Mouse (Mus musculus) right cerebral cortex, postnatal 14 days (tissue): ENCODE measurements around the gene Coq4.
"Not testable (repeated sequence)": the region's sequence is repeated elsewhere in the genome, so short reads cannot be mapped to it uniquely, and the experiment has no call there.

ENCODE experiments used
- DNase-seq: peaks from one replicate; pipeline ENCODE4 v3.0.0; 2022

The Coq4 gene

GRCm38 (mm10) chr2:29787104-29787917 lies at the start of gene Coq4:
Coq4 (plus strand) TSS chr2:29787493.
- DNase-seq = peak; percentile 85

- no peak for DNase-seq
Measured at GRCm38 (mm10) chr2:29738799-29739198, 48.5 kb upstream of the Coq4 start.

GRCm38 (mm10) chr2:29739368-29739767 lies 47.9 kb upstream of the Coq4 start:
- DNase-seq = peak; percentile 54

- DNase-seq = no peak
Measured at GRCm38 (mm10) chr2:29741207-29741606, 46.1 kb upstream of the Coq4 start.

GRCm38 (mm10) chr2:29744256-29744655 lies 43.0 kb upstream of the Coq4 start:
- DNase-seq = no peak

DNA sequence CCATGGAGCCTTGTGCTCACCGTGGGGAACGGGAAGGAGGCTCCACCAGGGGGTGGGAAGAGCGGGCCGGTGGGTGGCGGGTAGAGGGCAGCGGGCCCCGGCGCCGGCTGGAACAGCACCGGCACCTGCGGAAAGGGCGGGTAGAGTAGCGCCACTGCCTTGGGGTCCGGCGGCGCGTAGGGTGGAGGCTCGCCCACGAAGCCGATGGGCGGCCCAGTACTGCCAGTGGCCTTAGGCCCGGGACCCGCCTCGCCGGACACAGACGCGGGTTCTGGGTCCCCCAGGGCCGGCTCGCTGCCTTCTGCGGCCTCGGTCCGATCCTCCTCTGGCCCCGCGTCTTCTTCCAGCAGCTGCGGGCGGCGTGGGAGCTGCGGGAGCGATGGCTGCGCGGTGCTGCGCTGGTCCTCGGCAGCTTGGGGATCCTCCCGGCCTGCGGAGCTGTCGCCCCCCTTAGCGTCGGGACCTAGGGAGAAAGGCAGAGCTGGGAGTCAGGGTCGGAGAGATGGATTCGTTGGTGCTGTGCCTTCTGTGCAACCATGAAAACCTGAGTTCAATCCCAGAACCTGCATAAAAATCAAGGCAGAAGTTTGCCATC lies 40.0 kb upstream of the Coq4 start:
- DNase-seq = no peak

GRCm38 (mm10) chr2:29747852-29748251 lies 39.4 kb upstream of the Coq4 start:
- no peak for DNase-seq

DNA sequence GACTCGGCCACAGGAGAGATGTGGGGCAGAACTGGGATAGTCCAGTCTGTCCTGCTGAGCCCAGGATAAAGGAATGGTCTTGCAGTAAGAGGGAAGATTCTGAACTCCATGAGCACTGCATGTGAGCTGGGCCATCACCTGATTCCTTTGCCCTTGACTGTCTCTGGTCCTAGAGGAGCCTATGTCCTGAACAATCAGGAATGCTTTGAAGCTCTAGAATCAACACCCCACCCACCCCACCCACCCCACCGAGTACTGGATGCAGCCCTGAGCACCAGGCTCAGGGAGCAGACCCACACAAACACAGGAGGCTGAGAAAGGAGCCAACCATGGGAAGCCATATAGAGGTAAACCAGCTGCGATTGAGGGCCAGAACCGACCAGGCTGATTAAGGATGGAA lies 38.8 kb upstream of the Coq4 start:
- no peak for DNase-seq

- no peak for DNase-seq
Measured at GRCm38 (mm10) chr2:29751497-29751896, 35.8 kb upstream of the Coq4 start, which contains the start of gene Gm13420. Gm13420 (minus strand) TSS chr2:29751685.

GRCm38 (mm10) chr2:29752397-29752796 lies 34.9 kb upstream of the Coq4 start:
- DNase-seq = no peak

DNA sequence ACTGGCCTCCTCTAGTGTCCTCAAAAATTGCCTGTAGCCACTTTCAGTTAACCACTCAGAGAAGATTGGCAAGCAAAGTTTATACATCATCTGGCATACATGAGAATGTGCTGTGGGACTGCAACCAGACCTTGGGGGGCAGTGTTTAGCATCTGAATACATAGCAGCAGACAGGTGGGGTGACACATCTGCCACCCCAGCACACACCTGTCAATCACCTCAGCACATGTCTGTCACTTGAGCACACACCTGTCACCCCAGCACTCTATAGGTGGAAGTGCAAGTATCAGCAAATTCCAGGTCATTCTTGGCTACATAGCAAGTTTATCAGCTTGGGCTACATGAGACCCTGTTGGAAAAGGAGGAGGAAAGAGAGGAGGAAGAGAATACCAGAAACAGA lies 31.6 kb upstream of the Coq4 start:
- no peak for DNase-seq

- DNase-seq = peak; percentile 71
Measured at GRCm38 (mm10) chr2:29764831-29765230, 22.5 kb upstream of the Coq4 start.

- DNase-seq = no peak
Measured at GRCm38 (mm10) chr2:29767976-29768709, 19.1 kb upstream of the Coq4 start.

GRCm38 (mm10) chr2:29768901-29769300 lies 18.4 kb upstream of the Coq4 start:
- DNase-seq = no peak

DNA sequence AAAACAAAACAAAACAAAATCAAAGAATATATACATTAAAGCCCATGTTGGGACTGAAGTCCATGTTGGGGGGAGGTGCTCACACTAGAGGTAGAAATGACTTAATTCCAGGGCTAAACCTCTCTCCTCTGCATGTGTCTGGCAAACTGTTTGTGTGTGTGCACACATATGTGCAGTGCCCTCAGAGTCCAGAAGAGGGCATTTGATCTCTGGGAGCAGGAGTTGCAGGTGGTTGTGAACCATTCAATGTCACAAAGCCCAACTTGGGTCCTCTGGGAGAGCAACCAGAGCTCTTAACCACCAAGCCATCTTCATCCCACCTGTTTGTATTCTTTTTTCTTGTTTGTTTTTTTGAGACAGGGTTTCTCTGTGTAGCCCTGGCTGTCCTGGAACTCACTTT lies 17.1 kb upstream of the Coq4 start:
- no peak for DNase-seq

DNA sequence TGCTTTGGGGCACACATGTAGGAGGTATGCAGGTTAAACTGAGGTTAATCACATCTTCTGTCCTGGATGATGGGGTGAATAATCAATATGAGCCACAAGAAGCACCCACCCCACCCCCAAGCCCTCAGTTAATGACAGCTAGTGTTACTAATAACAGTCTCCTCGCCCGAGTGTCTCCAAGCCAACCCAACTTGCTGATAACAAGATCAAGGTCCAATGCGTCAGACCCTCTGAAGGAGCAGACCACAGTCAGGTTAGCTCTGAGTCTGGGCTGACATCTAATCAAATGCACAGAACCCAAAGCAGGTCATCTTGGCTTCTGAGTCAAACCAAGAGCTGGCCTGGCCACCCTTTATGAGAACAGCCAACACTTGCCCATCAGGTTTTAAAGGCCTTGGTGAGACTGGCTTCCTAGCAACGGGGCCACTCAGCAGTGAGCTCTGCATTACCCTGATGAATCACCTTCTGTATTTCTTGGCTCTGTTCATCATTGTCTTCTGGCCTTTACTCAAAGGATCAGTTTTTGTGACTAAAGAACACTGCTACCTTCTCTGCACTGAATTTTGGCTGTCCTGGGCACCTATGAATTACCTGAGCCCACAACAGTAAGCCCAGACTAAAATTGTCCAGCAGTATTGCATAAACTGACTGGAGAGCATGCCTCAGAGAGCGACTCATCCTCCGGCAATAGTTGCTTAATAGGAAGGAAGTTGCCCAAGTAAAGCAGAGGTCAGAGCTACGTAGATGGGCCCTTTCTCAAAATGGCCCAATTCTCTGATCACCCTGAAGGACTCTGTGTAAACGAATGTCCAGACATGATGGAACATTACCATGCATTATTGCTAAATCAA lies 15.5 kb upstream of the Coq4 start:
- DNase-seq = no peak

DNA sequence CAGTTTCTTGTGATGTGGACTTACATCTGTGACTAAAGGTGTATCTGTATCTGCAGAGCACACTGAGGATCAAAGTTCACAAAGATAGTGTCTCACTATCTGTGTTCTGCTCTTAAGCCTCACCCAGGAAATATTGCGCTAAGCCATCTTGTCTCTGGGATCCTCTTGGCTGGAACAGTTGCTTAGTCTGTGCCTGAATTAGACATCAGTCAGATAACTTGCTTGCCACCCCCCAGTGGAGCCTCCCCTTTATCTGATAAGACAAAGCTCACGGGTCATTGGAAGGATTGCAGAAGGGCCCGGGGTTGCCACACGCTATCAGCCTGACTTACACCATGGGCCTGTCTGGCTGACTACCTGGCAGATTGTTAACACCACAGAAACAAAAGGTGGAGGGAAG lies 14.0 kb upstream of the Coq4 start:
- no peak for DNase-seq

- DNase-seq = not testable (repeated sequence)
Measured at GRCm38 (mm10) chr2:29781256-29781655, 6.0 kb upstream of the Coq4 start.

DNA sequence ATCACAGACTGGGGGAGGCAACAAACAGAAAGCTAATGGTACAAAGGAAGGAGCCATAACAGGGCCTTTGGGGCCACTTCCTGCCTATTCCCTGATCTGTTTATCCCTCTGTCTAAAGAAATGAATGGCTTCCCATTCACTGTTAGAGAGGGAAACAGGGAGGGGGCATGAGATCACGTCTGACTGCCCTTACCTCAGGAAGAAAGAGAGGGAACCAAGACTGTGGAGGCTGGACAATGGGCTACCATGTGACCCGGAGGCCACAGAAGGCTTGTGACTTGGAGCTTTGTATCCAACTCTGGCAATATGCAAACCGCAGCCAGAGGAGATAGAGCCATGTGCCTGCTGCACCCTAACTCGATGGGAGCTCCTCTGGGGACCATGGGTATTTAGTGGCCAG lies 3.0 kb upstream of the Coq4 start:
- DNase-seq = no peak

GRCm38 (mm10) chr2:29787937-29788681 lies 816 bp downstream of the Coq4 start, which contains the start of gene Trub2:
Trub2 (minus strand) TSS chr2:29788502.
- peak; percentile 79 for DNase-seq

GRCm38 (mm10) chr2:29792772-29793487 lies 5.6 kb downstream of the Coq4 start:
- DNase-seq = no peak
